Mouse (Mus musculus) cerebellum, adult 2 months (tissue): Measurements from ENCODE around the gene Snap23. TPM values are rescaled to one million over a fixed set of nuclear protein-coding genes. Genes with fewer than 3 reads are reported as not detected.

ENCODE experiments used
- DNase-seq, 2 experiments: peaks; one replicate each; pipeline ENCODE4 v3.0.0; 2021
- H3K27ac ChIP-seq: fragments of 200-500 bp; 2 replicates; pipeline ENCODE4 v1.5.1; 2012; ENCODE audit warnings: low read length, control low read depth, inconsistent platforms; ENCODE audit not compliant: insufficient read depth
- H3K27me3 ChIP-seq: fragments of 200-500 bp; 2 replicates; pipeline ENCODE4 v1.6.1; 2012; ENCODE audit warnings: inconsistent platforms, mild to moderate bottlenecking, low read length, moderate library complexity; ENCODE audit not compliant: control insufficient read depth, insufficient read depth
- H3K4me1 ChIP-seq: fragments of 200-500 bp; 2 replicates; pipeline ENCODE4 v1.6.1; 2011; ENCODE audit warnings: low read length; ENCODE audit not compliant: control insufficient read depth, insufficient read depth
- H3K4me3 ChIP-seq: fragments of 200-500 bp; replicated peaks from 2 replicates; pipeline ENCODE3; 2011; ENCODE audit warnings: mild to moderate bottlenecking, low read depth, low read length, control low read depth; ENCODE audit not compliant: insufficient read depth
- CTCF ChIP-seq: fragments of 200-500 bp; IDR thresholded peaks from 2 replicates; pipeline ENCODE4 v1.5.1; 2011; ENCODE audit warnings: low read depth, mild to moderate bottlenecking, control low read depth, low read length, moderate library complexity, borderline replicate concordance; ENCODE audit not compliant: insufficient read depth
- POLR2A ChIP-seq: fragments of 200-500 bp; IDR thresholded peaks from 2 replicates; pipeline ENCODE4 v1.6.1; 2011; ENCODE audit warnings: low read length, control low read depth, borderline replicate concordance; ENCODE audit not compliant: insufficient read depth
- WGBS: fragments of 180-500 bp; shearing (Covaris S2); methylation state at CpG from one replicate; pipeline ENCODE4 v1.1.7; 2018; 5-methylcytosine and 5-hydroxymethylcytosine counted together
- polyA plus RNA-seq: library from polyadenylated mRNA; depleted of rRNA; stranded (reverse); fragments of >200 nt; gene quantifications from 2 replicates; pipeline ENCODE4 v1.2.3, GENCODE M21; 2012

The Snap23 gene
- polyA plus RNA-seq, 1 experiment = 17.8 TPM

- no peaks in the 10 kb centered on the region for H3K4me1 ChIP-seq
- TF ChIP-seq CTCF (no peak), POLR2A (no peak)
- no peaks in the 10 kb centered on the region for H3K27me3 ChIP-seq
- H3K27ac ChIP-seq = no peak overlapping the region
- DNase-seq = peak in 1 of 2 experiments; percentile 15
- peak overlapping the region; percentile 77 for H3K4me3 ChIP-seq
- WGBS = 20% methylated on average over 10 of the region's 10 CpGs
Observed at GRCm38 (mm10) chr2:120628076-120628865, 60.8 kb downstream of the Snap23 start.

GRCm38 (mm10) chr2:120628886-120629735 is 61.6 kb downstream of the Snap23 start, which contains the start of gene Stard9:
Gene Stard9 (plus strand): TSS chr2:120629121.
- DNase-seq = peak; percentile 97 to 99
- Histone ChIP-seq H3K27me3 (no peaks in the 10 kb centered on the region), H3K27ac (no peak within 1 kb of the TSS), H3K4me3 (peak within 1 kb of the TSS; percentile 77), H3K4me1 (no peaks in the 10 kb centered on the region)
- TF ChIP-seq POLR2A (peak; percentile 43), CTCF (no peak)
- 1% methylated on average over 36 of the region's 36 CpGs for WGBS

DNA sequence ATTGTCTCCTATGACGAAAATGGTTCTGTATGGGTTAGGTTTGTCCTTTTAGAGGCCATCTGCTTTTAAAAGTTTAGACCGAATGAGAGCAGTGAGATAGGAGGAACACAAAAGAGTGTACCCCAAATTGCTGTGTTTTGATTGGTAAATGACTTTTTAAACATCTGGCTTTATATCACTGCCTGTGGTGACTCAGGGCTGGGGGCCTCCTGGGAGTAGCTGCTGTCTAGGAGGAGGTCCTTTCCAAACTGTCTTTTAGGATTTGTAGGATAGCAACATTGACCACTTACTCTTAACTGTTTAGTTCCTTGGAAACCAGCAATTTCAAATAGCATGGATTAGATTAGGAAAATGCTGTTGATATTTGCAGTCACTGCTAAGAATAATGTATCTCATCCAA is 62.8 kb downstream of the Snap23 start:
- DNase-seq = no peak
- TF ChIP-seq CTCF (no peak), POLR2A (no peak)
- Histone ChIP-seq H3K4me1 (no peaks in the 10 kb centered on the region), H3K27me3 (no peaks in the 10 kb centered on the region), H3K4me3 (no peak overlapping the region), H3K27ac (no peak overlapping the region)
- WGBS = 86% methylated on average over 2 of the region's 2 CpGs

GRCm38 (mm10) chr2:120630655-120631054 is 63.2 kb downstream of the Snap23 start:
- no peaks in the 10 kb centered on the region for H3K27me3 ChIP-seq
- no peak overlapping the region for H3K27ac ChIP-seq
- 44% methylated on average over 2 of the region's 2 CpGs for WGBS
- H3K4me3 ChIP-seq = no peak overlapping the region
- no peak for DNase-seq
- no peaks in the 10 kb centered on the region for H3K4me1 ChIP-seq
- TF ChIP-seq POLR2A (no peak), CTCF (no peak)

DNA sequence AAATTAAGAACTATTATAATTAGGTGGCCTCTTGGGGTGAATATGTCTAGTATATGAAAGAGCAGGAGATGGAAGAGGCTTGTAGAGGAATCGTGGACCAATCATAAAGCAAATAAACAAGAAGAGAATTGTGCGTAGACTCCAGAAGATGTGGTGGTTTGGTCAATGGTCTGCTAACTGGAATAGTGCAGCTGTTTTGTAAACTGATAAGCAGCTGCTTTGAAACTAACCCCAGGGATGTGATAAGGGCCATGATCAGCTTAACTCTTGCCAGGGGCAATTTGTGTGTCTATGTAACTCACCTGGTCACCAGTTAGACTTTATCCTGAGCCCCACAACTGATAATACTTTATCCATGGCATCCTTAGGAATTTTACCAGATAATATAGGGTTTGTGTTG is 64.0 kb downstream of the Snap23 start:
- Histone ChIP-seq H3K27ac (no peak overlapping the region), H3K4me3 (no peak overlapping the region), H3K27me3 (no peaks in the 10 kb centered on the region), H3K4me1 (no peaks in the 10 kb centered on the region)
- TF ChIP-seq POLR2A (no peak), CTCF (no peak)
- 87% methylated on average over 2 of the region's 2 CpGs for WGBS
- DNase-seq = no peak

DNA sequence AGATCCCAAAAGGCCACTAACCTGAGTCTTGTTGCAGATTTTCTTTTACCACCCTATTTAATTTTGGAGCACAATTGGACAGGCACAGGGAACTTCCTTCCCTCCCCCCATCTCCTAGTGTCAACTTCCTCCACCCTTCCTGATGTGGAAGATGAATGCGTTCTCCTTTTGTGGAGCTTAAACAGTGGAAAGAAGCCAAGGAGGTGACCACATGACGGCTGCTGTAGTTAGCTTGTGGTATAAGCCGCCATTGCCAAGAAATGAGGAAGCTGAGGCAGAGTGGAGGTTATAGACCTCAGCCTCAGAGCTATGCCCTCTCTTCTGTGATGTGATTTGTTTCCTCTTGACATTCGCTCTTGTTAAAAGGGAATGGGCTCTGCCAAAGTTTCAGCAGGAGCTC is 64.5 kb downstream of the Snap23 start:
- WGBS = 53% methylated on average over 4 of the region's 4 CpGs
- DNase-seq = no peak
- H3K27me3 ChIP-seq = no peaks in the 10 kb centered on the region
- H3K4me1 ChIP-seq = no peaks in the 10 kb centered on the region
- H3K4me3 ChIP-seq = no peak overlapping the region
- H3K27ac ChIP-seq = no peak overlapping the region
- TF ChIP-seq POLR2A = no peak
- no peak for TF ChIP-seq CTCF

- DNase-seq = no peak
- TF ChIP-seq CTCF (no peak), POLR2A (no peak)
- Histone ChIP-seq H3K4me1 (no peaks in the 10 kb centered on the region), H3K4me3 (no peak overlapping the region), H3K27me3 (no peaks in the 10 kb centered on the region), H3K27ac (no peak overlapping the region)
- 90% methylated on average over 8 of the region's 8 CpGs for WGBS
Observed at GRCm38 (mm10) chr2:120640835-120641234, 73.4 kb downstream of the Snap23 start.
